Mouse (Mus musculus): ENCODE measurements at regions not wholly inside any gene's neighbourhood (a gene's known extent, or its start where the extent isn't known, plus 50 kb on each side); places are given as distances from the start of the nearest gene placed in this dataset.
"Not testable (repeated sequence)": the region's sequence is repeated elsewhere in the genome, so short reads cannot be mapped to it uniquely, and the experiment has no call there.

DNA sequence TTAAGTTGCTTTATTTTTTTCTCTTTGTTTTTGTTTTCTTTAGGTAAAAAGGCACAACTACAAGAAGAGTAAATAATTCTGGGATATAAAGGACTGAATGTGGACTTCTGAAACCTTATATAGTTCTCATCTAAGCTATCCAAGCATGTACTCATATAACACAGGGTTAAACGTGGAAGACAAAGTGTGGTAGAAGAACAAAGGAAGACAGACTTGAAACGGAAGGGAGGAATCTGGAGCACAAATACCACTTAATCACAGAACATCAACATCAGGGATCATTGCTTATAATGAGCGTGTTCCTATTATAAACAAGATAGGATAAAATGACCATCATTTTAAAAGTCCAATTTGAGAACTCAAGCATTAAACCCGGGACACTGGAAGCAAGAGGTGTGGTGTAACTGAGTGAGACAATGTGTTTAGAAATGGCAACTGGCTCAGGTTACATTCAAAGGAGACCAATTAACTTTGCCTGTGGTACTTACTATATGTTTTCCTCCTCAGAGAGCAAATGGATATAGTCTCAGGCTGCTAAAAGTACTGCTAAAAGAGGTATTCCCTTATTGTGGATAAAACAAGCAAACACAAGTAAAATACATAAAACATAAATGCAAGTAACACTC is 96.1 kb upstream of the Hdgfl1 start:
- DNase-seq (ENCODE audit: low spot score): no peak

DNA sequence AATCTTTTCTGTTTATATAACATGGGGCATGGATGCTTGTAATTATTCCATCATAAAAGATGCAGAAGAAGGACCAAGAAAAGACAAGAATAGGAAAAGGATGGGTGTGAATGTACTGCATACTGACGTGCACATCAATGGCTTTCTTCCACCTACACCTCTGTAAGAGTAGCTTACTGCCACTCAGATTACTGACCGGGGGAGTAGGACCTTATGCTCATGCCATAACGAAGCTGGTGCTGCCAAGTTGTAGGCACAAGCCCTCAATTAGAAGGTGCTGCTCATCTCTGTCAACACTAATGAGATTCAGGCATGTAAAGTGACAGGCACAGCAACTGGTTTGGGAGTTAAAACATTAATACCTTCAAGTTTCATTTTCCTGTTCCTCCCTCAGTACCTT is 97.8 kb upstream of the Hdgfl1 start:
- no peak for DNase-seq (ENCODE audit: low spot score)

DNA sequence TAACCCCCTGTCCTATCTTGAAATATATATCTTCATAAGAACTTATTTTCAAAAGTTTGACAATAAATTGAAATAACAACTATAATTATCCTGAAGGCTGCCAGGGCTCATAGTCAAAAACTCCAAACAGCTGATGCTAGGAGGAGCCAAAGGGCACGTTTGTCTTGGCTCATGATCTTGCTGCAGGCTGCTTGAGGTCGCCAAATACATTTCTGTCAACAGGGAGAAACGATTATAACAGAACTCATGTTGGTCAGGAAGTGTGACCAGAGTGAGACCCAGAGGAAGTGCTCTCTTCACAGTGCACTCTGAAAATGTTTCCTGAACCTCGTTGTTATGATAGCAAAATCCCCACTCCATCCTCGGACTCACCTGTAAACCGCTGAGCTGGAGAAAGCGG is 140.9 kb upstream of the Prl start:
- DNase-seq (ENCODE audit: low spot score): no peak

DNA sequence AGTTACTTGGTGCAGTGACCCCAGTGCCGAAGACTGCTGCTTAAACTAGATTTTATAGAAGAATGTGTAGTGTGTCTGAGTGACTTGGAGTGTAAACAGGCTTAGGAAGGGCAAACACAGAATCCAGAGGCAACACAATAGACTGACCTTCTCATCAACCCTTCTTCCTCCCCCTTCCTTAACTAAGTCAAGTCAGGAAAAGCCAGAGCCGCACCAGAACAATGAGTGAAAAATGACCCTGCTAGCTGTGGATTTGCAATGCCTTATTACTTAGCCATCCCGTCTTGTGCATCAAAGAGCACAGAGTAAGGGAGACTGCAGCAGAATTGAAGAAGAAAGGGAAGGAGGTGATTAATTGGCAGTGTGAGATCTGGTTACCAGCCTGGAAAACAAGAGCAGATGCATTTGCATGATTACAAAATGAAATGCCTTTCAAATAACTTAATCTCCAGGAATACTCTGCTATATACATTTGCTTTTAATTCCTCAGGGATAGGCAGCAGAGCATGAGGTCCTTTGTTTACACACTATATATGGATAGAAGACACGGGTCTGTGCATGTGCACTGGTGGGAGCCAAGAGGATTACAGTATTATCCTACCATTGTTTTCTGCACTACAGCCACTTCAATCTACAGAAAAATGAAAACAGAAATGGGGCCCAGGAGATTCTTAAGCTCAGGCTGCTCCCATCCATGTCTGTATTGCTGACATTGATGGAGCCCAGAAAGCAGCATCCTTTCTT is 124.5 kb upstream of the Prl start:
- peak; percentile 9 for DNase-seq (ENCODE audit: low spot score)

DNA sequence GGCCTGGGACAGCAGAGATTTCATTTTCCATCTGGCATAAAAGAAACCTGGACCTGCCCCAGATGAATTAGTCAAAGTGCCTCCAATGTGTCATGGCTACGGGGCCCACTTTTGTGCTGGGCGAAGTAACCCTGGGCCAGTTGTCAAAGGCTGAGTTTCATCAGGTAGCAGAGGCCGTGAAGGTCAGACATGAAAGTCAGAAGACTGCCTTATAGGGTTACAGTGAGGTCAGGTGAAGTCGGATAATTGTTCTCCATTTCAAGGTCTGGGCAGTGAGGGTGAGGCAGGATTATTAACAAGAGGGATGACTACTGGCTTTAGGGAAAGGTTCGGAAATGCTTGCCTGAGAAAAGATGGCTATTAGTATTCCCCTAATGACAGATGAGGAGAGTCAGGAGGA is 123.5 kb upstream of the Prl start:
- no peak for DNase-seq (ENCODE audit: low spot score)

DNA sequence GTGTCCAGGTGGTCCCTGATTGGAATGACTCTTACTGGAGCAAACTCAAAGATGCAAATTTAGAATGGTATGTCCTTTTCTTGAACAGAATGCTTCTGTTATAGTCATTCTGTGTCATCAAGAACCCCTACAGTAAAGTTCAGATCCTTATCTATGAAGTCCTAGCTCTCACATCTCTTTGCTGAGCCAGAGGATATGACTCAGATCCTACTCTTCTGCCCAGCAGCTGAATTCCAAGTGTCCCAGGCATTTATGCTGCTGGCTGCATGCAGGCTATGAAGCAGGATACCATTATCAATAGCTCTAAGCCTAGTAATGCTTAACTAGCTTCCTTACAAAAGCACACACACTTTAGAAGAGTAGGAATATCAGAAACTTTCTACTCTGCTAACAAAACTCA is 116.9 kb upstream of the Prl start:
- DNase-seq (ENCODE audit: low spot score): no peak

DNA sequence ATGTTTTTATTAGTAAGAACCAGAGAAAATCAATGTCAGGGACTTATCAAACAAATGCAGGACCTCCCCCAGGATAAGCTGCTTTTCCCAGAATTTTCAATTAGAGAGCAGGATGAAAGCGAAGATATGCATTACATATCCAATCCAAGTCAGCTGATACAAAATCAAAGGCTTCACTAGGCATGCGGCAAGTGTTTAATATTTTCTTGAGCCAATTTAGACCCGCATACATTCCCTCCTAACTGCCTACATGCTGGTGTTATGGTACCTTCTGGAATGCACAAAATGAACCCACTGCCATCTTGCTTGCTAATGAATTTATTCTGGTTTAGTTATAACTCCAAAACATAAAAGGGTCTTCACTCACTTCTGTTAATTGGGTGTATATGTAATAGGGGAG is 112.9 kb upstream of the Prl start:
- DNase-seq (ENCODE audit: low spot score): no peak

DNA sequence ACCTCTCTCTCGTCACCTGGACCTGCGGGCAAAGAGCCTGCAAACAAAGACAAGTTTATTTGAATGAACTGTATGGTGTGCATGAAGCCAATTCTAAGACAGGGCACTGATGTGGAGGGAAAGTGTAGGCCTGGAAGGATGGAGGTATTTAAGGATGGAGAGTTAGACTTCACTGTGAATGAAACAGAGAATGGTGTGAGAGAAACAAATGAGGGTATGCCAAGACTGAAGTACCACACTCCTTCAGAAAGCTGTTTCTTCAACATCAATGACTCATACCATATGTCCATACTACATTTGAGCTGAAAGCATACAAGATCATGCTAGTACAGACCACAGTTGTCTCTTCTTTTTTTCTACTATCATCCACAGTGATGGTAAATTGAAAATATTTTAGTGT is 105.9 kb upstream of the Prl start:
- no peak for DNase-seq (ENCODE audit: low spot score)

DNA sequence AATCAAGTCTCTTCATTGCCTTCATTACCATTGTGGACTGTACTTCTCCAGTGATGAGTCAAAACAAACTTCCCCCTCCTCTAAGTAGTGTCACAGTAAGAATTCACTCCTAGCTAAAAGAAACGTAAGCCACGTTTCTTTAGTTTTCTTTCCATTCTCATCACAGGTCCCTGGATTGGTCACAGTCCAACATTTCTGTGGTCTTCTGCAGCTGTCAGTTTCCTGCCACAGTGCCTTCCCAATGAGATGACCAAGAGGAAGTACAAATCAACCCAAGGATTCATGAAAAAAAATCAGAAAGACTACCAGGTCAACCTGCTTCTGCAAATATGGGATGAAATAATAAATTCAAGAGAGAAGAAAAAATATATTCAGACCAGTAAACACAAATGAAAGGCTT is 103.5 kb upstream of the Prl start:
- no peak for DNase-seq (ENCODE audit: low spot score)

DNA sequence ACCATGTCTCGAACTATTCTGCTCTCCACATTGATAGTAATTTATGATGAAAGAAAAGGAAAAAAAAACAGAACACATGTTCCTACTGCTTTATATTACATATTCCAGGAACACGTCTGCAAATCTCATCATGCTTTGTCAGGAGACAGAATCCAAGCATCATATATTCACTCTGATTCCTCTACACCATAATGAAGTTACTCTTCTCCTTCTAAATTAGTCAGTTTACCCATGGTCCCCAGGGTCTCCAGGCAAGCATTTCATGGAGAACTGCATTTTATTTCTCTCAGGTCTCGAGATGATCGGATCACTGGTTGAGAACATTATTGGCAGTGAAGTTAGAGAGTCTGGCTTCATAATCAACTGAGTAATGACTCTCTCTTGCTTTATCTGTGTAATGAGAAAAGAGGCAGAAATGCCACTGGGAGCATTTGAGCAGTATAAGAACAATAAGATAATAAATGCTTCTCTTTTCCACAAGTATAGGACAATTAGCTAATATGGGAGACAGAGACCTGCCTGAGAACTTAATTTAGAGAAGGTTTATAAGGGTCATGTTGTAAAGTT is 97.8 kb upstream of the Prl start:
- DNase-seq (ENCODE audit: low spot score): peak; percentile 6

DNA sequence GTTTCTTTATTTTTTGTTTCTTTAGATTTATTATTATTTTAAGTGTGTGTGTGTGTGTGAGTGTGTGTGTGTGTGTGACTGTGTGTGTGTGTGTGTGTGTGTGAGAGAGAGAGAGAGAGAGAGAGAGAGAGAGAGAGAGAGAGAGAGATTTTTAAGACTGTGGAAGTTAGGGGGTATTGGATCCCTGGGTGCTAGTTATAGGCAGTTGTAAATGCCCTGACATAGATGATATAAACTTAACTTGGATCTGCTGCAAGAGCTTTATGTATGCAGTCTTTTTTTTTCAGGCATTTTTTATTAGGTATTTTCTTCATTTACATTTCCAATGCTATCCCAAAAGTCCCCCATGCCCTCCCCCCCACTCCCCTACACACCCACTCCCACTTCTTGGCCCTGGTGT is 96.8 kb upstream of the Prl start:
- not testable (repeated sequence) for DNase-seq (ENCODE audit: low spot score)

DNA sequence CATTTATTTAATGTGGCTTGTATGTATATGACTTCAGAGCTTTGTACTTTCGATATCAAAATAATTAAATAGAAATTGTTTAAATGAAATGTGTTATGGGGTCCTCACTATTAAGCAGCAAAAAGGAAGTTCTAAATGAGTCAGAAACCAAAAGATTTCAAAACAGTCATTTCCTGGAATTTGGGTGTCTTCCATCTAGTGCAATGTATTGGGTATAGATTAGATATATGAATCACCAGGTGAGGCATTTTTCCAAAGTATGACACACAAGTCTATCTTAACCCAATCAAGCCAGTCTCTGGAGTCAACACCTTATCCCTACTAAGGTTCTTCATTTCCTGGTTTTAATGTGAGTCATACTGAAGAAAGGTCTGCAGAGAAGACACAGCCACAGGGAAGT is 81.3 kb upstream of the Prl start:
- DNase-seq (ENCODE audit: low spot score): no peak

DNA sequence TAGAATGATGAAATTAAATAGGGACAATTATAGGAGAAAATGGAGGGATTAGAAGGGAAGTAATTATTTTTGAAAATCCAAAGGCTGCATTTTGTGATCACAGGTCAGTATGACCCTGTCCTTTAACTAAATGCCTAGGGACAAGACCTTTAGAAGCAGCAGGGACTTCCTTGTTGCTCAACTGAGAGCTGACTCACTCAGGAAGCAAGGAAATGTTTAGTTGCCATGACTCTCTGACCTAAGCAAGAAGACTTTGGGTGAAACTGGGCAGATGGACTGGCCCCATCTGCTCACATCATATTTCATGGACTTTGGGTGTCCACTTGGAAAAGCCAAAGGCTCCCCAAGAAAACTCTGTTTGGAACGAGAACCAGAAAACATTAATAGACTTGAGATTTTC is 76.9 kb upstream of the Prl start:
- DNase-seq (ENCODE audit: low spot score): no peak

All from MN1 (cell line).